Mouse (Mus musculus) myocyte (in vitro differentiated cells): ENCODE results near the gene Stk16. TPM values are rescaled to one million over a fixed set of nuclear protein-coding genes. Genes with fewer than 3 reads are reported as not detected.
A peak's percentile ranks its signal among the peaks of the same experiment; 100 is the strongest.
"Not testable (repeated sequence)": the region's sequence is repeated elsewhere in the genome, so short reads cannot be mapped to it uniquely, and the experiment has no call there.

Experiments
- H3K27me3 ChIP-seq: one replicate; pipeline ENCODE4 v1.6.1; 2011; ENCODE audit not compliant: control insufficient read depth, insufficient read depth, insufficient read length
- H3K36me3 ChIP-seq: one replicate; pipeline ENCODE4 v1.6.1; 2011; ENCODE audit not compliant: control insufficient read depth, insufficient read depth
- H3K4me2 ChIP-seq: one replicate; pipeline ENCODE4 v1.6.1; 2011; ENCODE audit warnings: low read depth, control low read depth
- H3K4me3 ChIP-seq: one replicate; pipeline ENCODE4 v1.5.1; 2011; ENCODE audit warnings: mild to moderate bottlenecking, control low read depth, moderate library complexity
- H3K79me2 ChIP-seq: one replicate; pipeline ENCODE4 v1.6.1; 2011; ENCODE audit not compliant: control insufficient read depth, insufficient read depth
- H3ac ChIP-seq: one replicate; pipeline ENCODE4 v1.6.1; 2011; ENCODE audit not compliant: control insufficient read depth, insufficient read length
- CEBPB ChIP-seq: IDR thresholded peaks from 2 replicates; pipeline ENCODE4 v1.6.1; 2011; ENCODE audit warnings: mild to moderate bottlenecking, moderate library complexity; ENCODE audit not compliant: poor library complexity, insufficient read depth, severe bottlenecking
- E2F4 ChIP-seq: IDR thresholded peaks from one replicate; pipeline ENCODE4 v1.6.1; 2011; ENCODE audit warnings: mild to moderate bottlenecking, control low read depth, moderate library complexity; ENCODE audit not compliant: insufficient read depth
- MAX ChIP-seq: IDR thresholded peaks from one replicate; pipeline ENCODE4 v1.6.1; 2011; ENCODE audit warnings: low read depth, mild to moderate bottlenecking, control low read depth
- MYOD1 ChIP-seq, 3 experiments: IDR thresholded peaks; one replicate each; pipeline ENCODE4 v1.6.1; 2011; ENCODE audit warnings: control low read depth in 2 of 3, low read depth in 2 of 3, mild to moderate bottlenecking in 2 of 3, moderate library complexity in 1 of 3; ENCODE audit not compliant: insufficient read length in 2 of 3, control insufficient read depth in 1 of 3
- MYOG ChIP-seq, 3 experiments: IDR thresholded peaks; one replicate each; pipeline ENCODE4 v1.6.1; 2011; ENCODE audit warnings: control low read depth in 2 of 3, low read depth in 2 of 3, mild to moderate bottlenecking in 2 of 3; ENCODE audit not compliant: insufficient read length in 2 of 3, control insufficient read depth in 1 of 3, insufficient read depth in 1 of 3
- POLR2A ChIP-seq: IDR thresholded peaks from one replicate; pipeline ENCODE4 v1.6.1; 2011; ENCODE audit warnings: low read depth, mild to moderate bottlenecking, control low read depth, moderate library complexity; ENCODE audit not compliant: insufficient read length
- POLR2AphosphoS2 ChIP-seq: IDR thresholded peaks from one replicate; pipeline ENCODE4 v1.6.1; 2011; ENCODE audit warnings: low read depth, control low read depth; ENCODE audit not compliant: insufficient read length
- REST ChIP-seq: IDR thresholded peaks from one replicate; pipeline ENCODE4 v1.6.1; 2011; ENCODE audit warnings: mild to moderate bottlenecking, control low read depth, moderate library complexity; ENCODE audit not compliant: insufficient read depth, insufficient read length
- SRF ChIP-seq: IDR thresholded peaks from one replicate; pipeline ENCODE4 v1.6.1; 2011; ENCODE audit warnings: low read depth; ENCODE audit not compliant: control insufficient read depth, insufficient read length
- TCF12 ChIP-seq: IDR thresholded peaks from one replicate; pipeline ENCODE4 v1.6.1; 2011; ENCODE audit warnings: mild to moderate bottlenecking, control low read depth; ENCODE audit not compliant: poor library complexity, insufficient read depth, severe bottlenecking
- TCF3 ChIP-seq: IDR thresholded peaks from one replicate; pipeline ENCODE4 v1.6.1; 2011; ENCODE audit warnings: low read depth, control low read depth; ENCODE audit not compliant: insufficient read length
- USF1 ChIP-seq: IDR thresholded peaks from one replicate; pipeline ENCODE4 v1.6.1; 2011; ENCODE audit warnings: low read depth, mild to moderate bottlenecking, control low read depth, moderate library complexity
- polyA plus RNA-seq: library from polyadenylated mRNA; unstranded; fragments of >200 nt; fragmentation: generic; extraction: Trizol; gene quantifications from one replicate; pipeline ENCODE4 v1.2.1, GENCODE M21; 2012; ENCODE audit warnings: missing spikeins

The Stk16 gene
- polyA plus RNA-seq, 1 experiment = 86.4 TPM

- Histone ChIP-seq H3K36me3 (no peaks in the 10 kb centered on the region), H3ac (no peak overlapping the region), H3K27me3 (no peaks in the 10 kb centered on the region), H3K4me3 (no peak overlapping the region), H3K4me2 (no peak overlapping the region), H3K79me2 (no peaks in the 10 kb centered on the region)
- TF ChIP-seq SRF = no peak
These were observed 17.0 kb downstream of the Stk16 start for GRCm38 (mm10) chr1:75227653-75228052.

- no peak overlapping the region for H3ac ChIP-seq
- TF ChIP-seq SRF = no peak
- no peak for TF ChIP-seq TCF12
- TF ChIP-seq CEBPB = no peak
- TF ChIP-seq POLR2A = no peak
- no peak for TF ChIP-seq E2F4
- no peak for TF ChIP-seq MYOG (IDR thresholded peaks at IDR 0.05; ENCODE audit: control insufficient read depth in 1 of 3, insufficient read depth in 1 of 3, insufficient read length in 2 of 3, low read depth in 2 of 3)
- TF ChIP-seq USF1 = no peak
- no peak for TF ChIP-seq MAX
- no peak for TF ChIP-seq REST
- no peak for TF ChIP-seq MYOD1 (IDR thresholded peaks at IDR 0.05; ENCODE audit: control insufficient read depth in 1 of 3, insufficient read length in 2 of 3, low read depth in 2 of 3)
- no peak for TF ChIP-seq TCF3
- no peak for TF ChIP-seq POLR2AphosphoS2
- H3K36me3 ChIP-seq = no peaks in the 10 kb centered on the region
- peak overlapping the region; percentile 28 for H3K4me2 ChIP-seq
- no peak overlapping the region for H3K4me3 ChIP-seq
- H3K27me3 ChIP-seq = no peaks in the 10 kb centered on the region
- H3K79me2 ChIP-seq = no peaks in the 10 kb centered on the region
These were observed 18.5 kb downstream of the Stk16 start for GRCm38 (mm10) chr1:75229158-75229557.

DNA sequence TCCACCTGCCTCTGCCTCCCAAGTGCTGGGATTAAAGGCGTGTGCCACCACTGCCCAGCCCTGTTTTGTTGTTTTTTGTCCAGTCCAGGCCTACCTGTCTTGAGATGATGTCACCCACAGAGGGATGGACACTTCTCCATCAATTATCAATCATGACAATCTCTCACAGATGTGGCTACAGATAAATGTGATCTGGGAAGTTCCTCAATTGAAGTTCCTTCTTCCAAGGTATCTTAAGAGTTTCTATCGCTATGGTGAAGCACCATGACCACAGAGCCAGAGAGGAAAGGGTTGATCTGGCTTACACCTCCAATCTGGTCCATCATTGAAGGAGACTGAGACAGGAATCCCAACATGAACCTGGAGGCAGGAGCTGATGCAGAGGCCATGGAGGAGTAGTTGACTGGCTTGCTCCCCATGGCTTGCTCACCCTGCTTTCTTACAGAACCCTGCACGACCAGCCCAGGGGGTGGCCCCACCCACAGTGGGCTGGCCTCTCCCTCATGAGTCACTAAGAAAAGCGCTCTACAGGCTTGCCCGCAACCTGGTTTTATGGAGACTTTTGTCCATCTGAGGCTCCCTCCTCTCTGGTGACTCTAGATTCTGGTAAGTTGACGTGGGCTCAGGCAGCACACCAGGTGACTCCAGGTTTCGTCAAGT is 19.8 kb downstream of the Stk16 start:
- TF ChIP-seq TCF3 = no peak
- no peak for TF ChIP-seq MAX
- TF ChIP-seq POLR2A = peak; percentile 31
- no peak for TF ChIP-seq E2F4
- no peak for TF ChIP-seq MYOD1 (IDR thresholded peaks at IDR 0.05; ENCODE audit: control insufficient read depth in 1 of 3, insufficient read length in 2 of 3, low read depth in 2 of 3)
- TF ChIP-seq USF1 = no peak
- TF ChIP-seq REST = no peak
- TF ChIP-seq MYOG (IDR thresholded peaks at IDR 0.05; ENCODE audit: control insufficient read depth in 1 of 3, insufficient read depth in 1 of 3, insufficient read length in 2 of 3, low read depth in 2 of 3) = no peak
- no peak for TF ChIP-seq CEBPB
- TF ChIP-seq POLR2AphosphoS2 = peak; percentile 55
- TF ChIP-seq SRF = no peak
- Histone ChIP-seq H3K4me2 (peak overlapping the region; percentile 82), H3K4me3 (no peak overlapping the region), H3K27me3 (no peaks in the 10 kb centered on the region), H3ac (no peak overlapping the region), H3K36me3 (no peaks in the 10 kb centered on the region), H3K79me2 (no peaks in the 10 kb centered on the region)

DNA sequence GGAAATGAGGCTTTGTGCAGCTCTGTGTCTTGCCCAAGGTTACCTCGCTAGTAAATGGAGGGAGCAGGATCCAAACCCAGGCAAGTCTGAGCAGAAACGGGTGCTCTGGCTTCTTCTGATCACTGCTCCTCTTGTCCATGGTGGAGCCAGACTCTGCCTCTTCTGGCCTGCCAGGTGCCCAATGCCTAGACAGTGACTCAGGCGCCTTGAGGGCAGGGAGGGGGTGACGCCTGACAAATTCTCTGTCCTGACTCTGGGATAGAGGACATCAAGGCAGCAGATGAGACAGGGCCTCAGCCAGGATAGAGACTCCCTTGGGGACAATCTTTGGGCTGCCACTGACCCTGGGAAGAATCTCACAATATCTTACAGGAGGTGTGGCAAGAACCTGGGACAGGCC is 20.6 kb downstream of the Stk16 start:
- no peaks in the 10 kb centered on the region for H3K79me2 ChIP-seq
- no peaks in the 10 kb centered on the region for H3K27me3 ChIP-seq
- TF ChIP-seq MYOD1 (IDR thresholded peaks at IDR 0.05; ENCODE audit: control insufficient read depth in 1 of 3, insufficient read length in 2 of 3, low read depth in 2 of 3) = peak in 1 of 3 experiments; percentile 70
- peak in 1 of 3 experiments; percentile 68 for TF ChIP-seq MYOG (IDR thresholded peaks at IDR 0.05; ENCODE audit: control insufficient read depth in 1 of 3, insufficient read depth in 1 of 3, insufficient read length in 2 of 3, low read depth in 2 of 3)
- no peak for TF ChIP-seq POLR2A
- no peak overlapping the region for H3ac ChIP-seq
- H3K36me3 ChIP-seq = no peaks in the 10 kb centered on the region
- peak overlapping the region; percentile 82 for H3K4me2 ChIP-seq
- H3K4me3 ChIP-seq = no peak overlapping the region

DNA sequence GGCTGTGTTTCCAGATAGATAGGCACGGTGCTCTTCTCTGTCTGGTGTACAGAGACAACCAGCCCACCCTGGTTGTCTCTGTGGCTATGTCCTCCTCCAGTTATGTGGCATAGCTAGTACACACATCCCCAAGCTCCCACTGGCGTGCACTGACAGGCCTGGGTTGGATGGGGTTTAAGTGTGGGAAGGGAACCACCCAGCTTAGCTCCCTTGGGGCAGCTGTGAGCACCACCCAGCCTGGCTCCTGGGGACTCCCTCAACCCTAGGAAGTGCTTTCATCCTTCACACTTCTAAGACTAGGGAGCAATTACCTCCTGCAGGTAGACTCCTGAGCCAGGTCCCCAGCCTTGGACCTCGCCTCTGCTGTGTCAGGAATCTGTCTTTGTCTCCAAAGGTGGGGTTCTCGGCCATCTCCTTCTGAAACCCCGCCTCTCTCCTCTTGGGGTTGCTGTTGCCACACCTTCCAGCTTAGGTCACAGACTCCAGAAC is 21.1 kb downstream of the Stk16 start, which contains the start of gene A630095N17Rik:
Gene A630095N17Rik, minus strand, starts transcription at position 439 of the 489 bp plus-strand sequence.
- Histone ChIP-seq H3K79me2 (no peaks in the 10 kb centered on the region), H3ac (no peak within 1 kb of the TSS), H3K4me2 (peak within 1 kb of the TSS; percentile 82), H3K4me3 (no peak within 1 kb of the TSS), H3K36me3 (no peaks in the 10 kb centered on the region), H3K27me3 (no peaks in the 10 kb centered on the region)
- TF ChIP-seq POLR2A (no peak), MAX (no peak), TCF12 (no peak), USF1 (no peak), REST (no peak), TCF3 (no peak), POLR2AphosphoS2 (no peak), E2F4 (no peak), SRF (no peak), MYOD1 (IDR thresholded peaks at IDR 0.05; ENCODE audit: control insufficient read depth in 1 of 3, insufficient read length in 2 of 3, low read depth in 2 of 3) (no peak)

GRCm38 (mm10) chr1:75232489-75232888 is 21.9 kb downstream of the Stk16 start:
- not testable (repeated sequence) for H3ac ChIP-seq, H3K27me3 ChIP-seq, H3K79me2 ChIP-seq, H3K4me2 ChIP-seq, H3K36me3 ChIP-seq, H3K4me3 ChIP-seq
